Mouse (Mus musculus) midbrain, postnatal 0 days (tissue): Measurements from ENCODE around the gene Rpp40. TPM values are rescaled to one million over a fixed set of nuclear protein-coding genes. Genes with fewer than 3 reads are reported as not detected.

ENCODE experiments used
- ATAC-seq: fragments of 200-750 bp; cut with Nextera tagmentation; 2 replicates; pipeline ENCODE4 v1.8.0; 2017; ENCODE audit warnings: moderate number of reproducible peaks, mild to moderate bottlenecking, moderate TSS enrichment, moderate library complexity; ENCODE audit not compliant: low FRiP score
- DNase-seq: peaks from one replicate; pipeline ENCODE4 v3.0.0-alpha.2; 2015; ENCODE audit warnings: low spot score
- H3K27ac ChIP-seq: fragments of 300-500 bp; sonication (generic); 2 replicates; pipeline ENCODE4 v1.5.1; 2014; ENCODE audit warnings: low read depth, mild to moderate bottlenecking, low read length, mixed read lengths
- H3K27me3 ChIP-seq: fragments of 300-500 bp; sonication (generic); 2 replicates; pipeline ENCODE4 v1.6.1; 2014; ENCODE audit warnings: low read length, control low read depth, mixed read lengths; ENCODE audit not compliant: insufficient read depth
- H3K36me3 ChIP-seq: fragments of 300-500 bp; sonication (generic); 2 replicates; pipeline ENCODE4 v1.6.1; 2014; ENCODE audit warnings: low read length, control low read depth, mixed read lengths; ENCODE audit not compliant: insufficient read depth
- H3K4me1 ChIP-seq: fragments of 300-500 bp; sonication (generic); 2 replicates; pipeline ENCODE4 v1.6.1; 2014; ENCODE audit warnings: mild to moderate bottlenecking, control low read depth, antibody characterized with exemption, low read length, mixed read lengths; ENCODE audit not compliant: insufficient read depth
- H3K4me2 ChIP-seq: fragments of 300-500 bp; sonication (generic); 2 replicates; pipeline ENCODE4 v1.6.1; 2014; ENCODE audit warnings: low read depth, mild to moderate bottlenecking, low read length, mixed read lengths; ENCODE audit not compliant: poor library complexity, severe bottlenecking
- H3K4me3 ChIP-seq: fragments of 300-500 bp; sonication (generic); 2 replicates; pipeline ENCODE4 v1.5.1; 2014; ENCODE audit warnings: low read depth, mild to moderate bottlenecking, low read length, moderate library complexity
- H3K9ac ChIP-seq: fragments of 300-500 bp; sonication (generic); replicated peaks from 2 replicates; pipeline ENCODE4 v1.6.1; 2014; ENCODE audit warnings: mild to moderate bottlenecking, low read length, moderate library complexity, mixed read lengths; ENCODE audit not compliant: poor library complexity, severe bottlenecking
- H3K9me3 ChIP-seq: fragments of 300-500 bp; sonication (generic); 2 replicates; pipeline ENCODE4 v1.6.1; 2016; ENCODE audit warnings: low read length, control low read depth
- CTCF ChIP-seq: IDR thresholded peaks from 2 replicates; pipeline ENCODE4 v1.5.1; 2016; ENCODE audit warnings: antibody characterized with exemption, mild to moderate bottlenecking
- WGBS: fragments of 180-500 bp; shearing (Covaris S2); extraction: QIAGEN DNeasy Blood & Tissue Kit; methylation state at CpG from one replicate; pipeline ENCODE4 v1.1.7; 2014; 5-methylcytosine and 5-hydroxymethylcytosine counted together
- polyA plus RNA-seq: library from polyadenylated mRNA; unstranded; fragments of >200 nt; fragmentation: Nextera tagmentation; extraction: Ambion mirVana; gene quantifications from 2 replicates; pipeline ENCODE4 v1.2.1, GENCODE M21; 2015
- total RNA-seq: library from RNA; depleted of rRNA; stranded (reverse); fragments of >200 nt; gene quantifications from 2 replicates; pipeline ENCODE4 v1.2.3, GENCODE M21; 2014

Gene Rpp40
- total and polyA plus RNA-seq, 2 experiments from 2014 or later = 4.6 to 6.1 TPM

DNA sequence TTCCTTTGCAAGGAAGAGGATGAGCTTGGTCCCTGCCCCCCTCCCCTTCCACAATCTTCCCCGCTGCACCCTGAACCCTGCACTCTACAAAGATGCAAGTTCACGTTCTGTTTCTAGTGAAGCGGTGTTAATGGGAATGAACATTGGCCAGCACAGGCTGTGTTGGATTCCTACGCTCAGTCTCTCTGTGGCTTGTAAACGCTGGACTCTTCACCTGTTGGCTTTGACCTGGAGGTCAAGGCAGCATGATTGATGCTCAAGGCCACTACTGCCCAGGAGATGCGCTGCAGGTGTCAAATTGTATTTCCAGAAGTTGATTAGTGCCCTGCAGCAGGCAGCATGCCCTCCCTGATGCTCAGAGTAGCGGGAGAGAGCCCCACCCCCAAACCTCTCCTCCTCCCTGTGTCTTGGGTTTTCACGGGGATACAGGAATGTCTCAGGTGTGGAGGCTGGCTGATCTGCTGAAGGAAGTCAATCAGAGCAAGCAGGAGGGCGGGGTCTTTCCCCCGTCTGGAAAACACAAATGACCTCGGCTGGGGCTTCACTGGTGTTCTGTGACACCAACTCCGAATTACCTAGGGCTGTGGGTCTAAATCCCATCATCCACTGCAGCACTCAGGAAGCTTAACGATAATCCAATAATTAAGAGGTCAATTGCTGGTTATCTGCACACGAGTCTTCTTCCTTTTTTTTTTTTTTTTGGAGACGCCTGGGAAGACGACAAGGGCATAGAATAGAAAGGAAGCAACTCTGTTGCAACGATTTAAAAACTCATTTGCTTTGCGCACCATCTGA, 33.9 kb upstream of the Rpp40 start:
- no peak for TF ChIP-seq CTCF
- Histone ChIP-seq H3K9me3 (no peaks in the 10 kb centered on the region), H3K4me1 (no peaks in the 10 kb centered on the region), H3K9ac (no peak overlapping the region), H3K36me3 (no peaks in the 10 kb centered on the region), H3K4me3 (no peak overlapping the region), H3K27me3 (no peaks in the 10 kb centered on the region), H3K4me2 (no peak overlapping the region), H3K27ac (no peak overlapping the region)
- WGBS = 77% methylated on average over 18 of the region's 18 CpGs
- no peak for DNase-seq
- no peak for ATAC-seq

DNA sequence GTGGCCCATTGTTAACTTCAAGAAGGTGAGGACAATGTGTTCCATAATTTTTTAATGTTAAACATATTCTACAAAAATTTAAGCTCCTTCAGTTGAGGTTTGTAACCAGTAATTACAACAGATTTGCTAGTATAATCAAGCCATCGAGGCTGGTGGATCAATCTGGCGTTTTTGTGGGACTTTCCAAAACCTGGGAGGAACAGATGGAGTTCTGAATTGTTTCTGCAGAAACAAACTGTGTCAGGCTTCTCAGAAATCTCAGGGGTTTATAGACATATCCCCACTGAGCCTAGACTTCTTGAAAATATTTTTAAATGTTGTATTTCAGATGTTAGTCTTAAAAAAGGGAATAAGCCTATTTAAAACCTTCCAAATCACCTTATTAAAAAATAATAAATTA, 31.8 kb upstream of the Rpp40 start:
- 69% methylated on average over 2 of the region's 2 CpGs for WGBS
- no peak for TF ChIP-seq CTCF
- Histone ChIP-seq H3K9ac (no peak overlapping the region), H3K4me3 (no peak overlapping the region), H3K36me3 (no peaks in the 10 kb centered on the region), H3K27ac (no peak overlapping the region), H3K4me2 (no peak overlapping the region), H3K9me3 (no peaks in the 10 kb centered on the region; the same call in 1 of the 2 replicates), H3K4me1 (no peaks in the 10 kb centered on the region), H3K27me3 (no peaks in the 10 kb centered on the region)
- no peak for ATAC-seq
- DNase-seq = no peak

DNA sequence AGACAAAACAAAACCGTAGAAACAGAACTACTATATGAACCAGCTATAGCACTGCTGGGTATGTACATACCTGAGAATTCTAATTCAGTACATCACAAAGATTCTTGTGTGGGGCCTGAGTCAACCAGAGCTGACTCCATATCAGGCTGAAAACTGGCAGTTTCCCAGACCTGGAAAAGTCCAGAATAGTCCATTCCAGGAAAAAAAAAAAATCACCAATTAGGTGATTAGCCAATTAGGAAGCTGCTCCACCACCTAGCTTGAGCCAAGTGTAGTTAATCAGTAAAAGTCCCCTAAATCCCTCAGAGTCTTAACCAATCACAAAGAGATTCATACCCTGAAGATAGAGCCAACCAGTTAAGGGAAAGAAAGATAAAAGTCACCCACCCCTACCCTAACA, 5.3 kb upstream of the Rpp40 start:
- no peak for ATAC-seq
- no peak overlapping the region for H3K9ac ChIP-seq
- H3K36me3 ChIP-seq = no peaks in the 10 kb centered on the region
- DNase-seq = no peak
- H3K4me2 ChIP-seq = no peak overlapping the region
- WGBS = 87% methylated on average over 1 of the region's 1 CpGs
- no peak overlapping the region for H3K27ac ChIP-seq
- H3K27me3 ChIP-seq = no peaks in the 10 kb centered on the region
- H3K4me3 ChIP-seq = no peak overlapping the region
- no peaks in the 10 kb centered on the region for H3K4me1 ChIP-seq
- no peak for TF ChIP-seq CTCF
- no peaks in the 10 kb centered on the region for H3K9me3 ChIP-seq

DNA sequence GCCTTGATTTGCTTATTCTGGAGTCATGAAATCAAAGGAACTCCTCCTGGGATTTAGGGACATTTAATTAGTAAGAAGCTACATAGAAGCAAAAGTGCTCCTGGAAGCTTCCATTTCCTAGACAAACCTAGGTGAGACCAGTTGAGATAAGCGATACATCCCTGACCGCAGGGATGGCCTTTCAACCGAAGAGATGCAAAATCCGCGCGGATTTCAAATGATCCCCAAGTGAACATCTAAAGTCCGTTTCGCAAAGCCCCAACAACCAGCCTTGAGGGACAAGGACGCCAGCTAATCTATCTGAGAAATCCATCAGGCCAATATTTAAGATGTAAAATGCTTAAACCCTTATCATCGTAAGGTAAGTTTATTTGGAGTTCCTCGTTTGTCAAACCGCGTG, 781 bp downstream of the Rpp40 start:
- 2% methylated on average over 13 of the region's 13 CpGs for WGBS
- peak overlapping the region; percentile 53; the same call in 1 of the 2 replicates for H3K9ac ChIP-seq
- H3K36me3 ChIP-seq = no peaks in the 10 kb centered on the region
- no peaks in the 10 kb centered on the region for H3K4me1 ChIP-seq
- DNase-seq = peak; percentile 22
- peak overlapping the region; percentile 63 for H3K4me3 ChIP-seq
- H3K27ac ChIP-seq = no peak overlapping the region
- peak overlapping the region; percentile 69 for H3K4me2 ChIP-seq
- no peaks in the 10 kb centered on the region for H3K9me3 ChIP-seq
- ATAC-seq = no peak
- no peak for TF ChIP-seq CTCF
- no peaks in the 10 kb centered on the region for H3K27me3 ChIP-seq

DNA sequence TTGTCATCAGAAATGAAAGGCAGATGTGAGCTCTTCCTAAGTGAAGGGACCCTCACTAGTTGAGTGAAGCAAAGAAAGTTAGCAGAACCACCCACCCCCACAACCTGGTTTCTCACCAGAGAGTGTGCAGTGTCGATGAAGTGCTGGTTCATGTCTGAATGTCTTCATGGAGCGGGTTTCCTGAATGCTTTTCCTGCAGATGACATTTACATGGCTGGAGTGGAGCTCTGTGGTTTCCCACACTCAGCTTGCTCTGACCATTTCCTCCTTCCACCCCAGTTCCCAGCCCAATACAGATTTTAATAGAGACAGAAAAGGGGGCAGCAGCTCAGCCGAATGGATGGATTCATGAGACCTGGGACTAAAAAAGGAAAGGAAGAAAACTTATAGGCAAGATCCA, 13.3 kb downstream of the Rpp40 start:
- no peak overlapping the region for H3K4me3 ChIP-seq
- 0 out of 2 replicates have a peak, but pooled peaks cover 5% of the 10 kb centered on the region for H3K36me3 ChIP-seq
- 93% methylated on average over 3 of the region's 3 CpGs for WGBS
- H3K9ac ChIP-seq = no peak overlapping the region
- H3K27me3 ChIP-seq = no peaks in the 10 kb centered on the region
- ATAC-seq (no peak), DNase-seq (no peak)
- H3K27ac ChIP-seq = no peak overlapping the region
- TF ChIP-seq CTCF = no peak
- no peak overlapping the region for H3K4me2 ChIP-seq
- H3K4me1 ChIP-seq = no peaks in the 10 kb centered on the region
- no peaks in the 10 kb centered on the region for H3K9me3 ChIP-seq

DNA sequence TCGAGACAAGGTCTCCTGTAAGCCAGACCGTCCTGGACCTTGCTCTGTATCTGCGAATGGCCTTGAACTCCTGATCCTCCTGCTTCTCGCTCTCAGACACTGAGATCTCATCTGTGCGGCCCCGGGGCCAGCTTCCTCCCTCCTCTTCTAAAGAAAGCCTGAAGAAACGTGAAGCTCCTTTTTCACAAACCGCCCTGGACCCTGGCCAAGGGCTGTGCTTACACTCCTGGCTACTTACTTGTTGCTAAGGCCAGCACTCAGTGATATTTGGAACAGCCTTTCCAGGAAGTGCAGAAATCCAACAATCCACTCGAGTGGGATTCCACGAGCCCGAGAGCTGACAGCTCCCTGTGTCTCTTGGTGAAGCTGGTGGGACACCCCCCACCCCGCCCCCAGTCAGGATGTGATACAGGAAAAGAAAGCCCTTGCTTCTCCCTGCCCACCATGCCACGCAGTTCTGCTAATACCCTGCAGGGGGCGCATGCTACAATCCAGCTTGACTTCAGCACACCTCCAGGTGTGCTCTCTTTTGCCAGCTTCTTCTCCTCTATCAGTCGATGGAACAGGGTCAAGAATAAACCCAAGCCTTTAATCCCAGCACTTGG, 19.9 kb downstream of the Rpp40 start:
- WGBS = 36% methylated on average over 15 of the region's 15 CpGs
- DNase-seq (peak; percentile 34), ATAC-seq (no peak)
- peak; percentile 62 for TF ChIP-seq CTCF
- no peak overlapping the region for H3K4me2 ChIP-seq
- H3K9ac ChIP-seq = no peak overlapping the region
- H3K36me3 ChIP-seq = no peaks in the 10 kb centered on the region
- no peaks in the 10 kb centered on the region for H3K4me1 ChIP-seq
- no peak overlapping the region for H3K27ac ChIP-seq
- H3K4me3 ChIP-seq = no peak overlapping the region
- no peaks in the 10 kb centered on the region for H3K9me3 ChIP-seq
- no peaks in the 10 kb centered on the region for H3K27me3 ChIP-seq
